Mouse (Mus musculus) cortical plate, adult 2 months (tissue): ENCODE data around the gene Rps15a. TPM values are rescaled to one million over a fixed set of nuclear protein-coding genes. Genes with fewer than 3 reads are reported as not detected.
A peak's percentile ranks its signal among the peaks of the same experiment; 100 is the strongest.

Experiments used
- H3K27ac ChIP-seq: fragments of 200-500 bp; 2 replicates; pipeline ENCODE4 v1.5.1; 2012; ENCODE audit warnings: low read length, control low read depth, inconsistent platforms; ENCODE audit not compliant: insufficient read depth
- H3K4me1 ChIP-seq: fragments of 200-500 bp; 2 replicates; pipeline ENCODE4 v1.6.1; 2011; ENCODE audit warnings: low read length; ENCODE audit not compliant: control insufficient read depth, insufficient read depth
- H3K4me3 ChIP-seq: fragments of 200-500 bp; 2 replicates; pipeline ENCODE4 v1.5.1; 2011; ENCODE audit warnings: mild to moderate bottlenecking, low read length, control low read depth; ENCODE audit not compliant: insufficient read depth
- CTCF ChIP-seq: fragments of 200-500 bp; IDR thresholded peaks from 2 replicates; pipeline ENCODE4 v1.5.1; 2011; ENCODE audit warnings: mild to moderate bottlenecking, control low read depth, low read length; ENCODE audit not compliant: insufficient read depth; ENCODE audit errors: extremely low read depth
- POLR2A ChIP-seq: fragments of 200-500 bp; IDR thresholded peaks from 2 replicates; pipeline ENCODE4 v1.6.1; 2011; ENCODE audit warnings: mild to moderate bottlenecking, low read length, control low read depth; ENCODE audit not compliant: insufficient read depth; ENCODE audit errors: extremely low read depth
- polyA plus RNA-seq: library from polyadenylated mRNA; depleted of rRNA; stranded (reverse); fragments of >200 nt; gene quantifications from 2 replicates; pipeline ENCODE4 v1.2.3, GENCODE M21; 2012; rRNA removed

Rps15a gene
- polyA plus RNA-seq: 1,243 and 1,296 TPM in 2 replicates

DNA sequence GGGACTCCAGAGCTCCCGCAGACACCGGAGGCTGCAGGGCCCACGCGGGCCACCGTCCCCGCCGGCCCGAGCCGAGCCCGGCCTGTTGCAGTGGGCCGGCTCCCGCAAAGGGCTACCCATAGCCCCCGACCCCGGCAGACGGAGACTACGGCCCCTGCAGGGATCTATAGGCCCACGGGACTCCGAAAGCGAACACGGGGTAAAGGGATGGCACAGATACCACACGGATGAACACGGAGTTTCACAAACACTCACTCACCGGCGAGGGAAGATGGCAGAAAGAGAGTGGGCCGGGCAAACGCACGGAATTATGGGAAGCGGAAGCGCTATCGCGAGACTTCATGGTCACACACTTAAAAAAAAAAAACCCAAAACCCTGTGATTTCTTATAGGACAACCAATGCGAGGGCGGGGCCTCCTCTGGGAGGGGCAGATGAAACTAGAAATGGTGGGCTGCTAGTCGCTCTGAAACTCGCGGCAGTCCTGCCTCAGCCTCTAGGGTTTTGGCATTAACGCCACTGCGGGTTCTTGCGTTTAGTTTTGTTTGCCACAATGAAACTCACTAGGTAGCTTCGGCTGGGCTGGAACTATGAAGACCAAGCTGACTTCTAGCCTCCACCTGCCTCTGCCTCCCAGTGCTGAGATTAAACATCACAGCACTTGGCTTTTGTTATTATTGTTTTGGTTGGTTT lies at the start of gene Rps15a:
Rps15a (minus strand) TSS at position 312 of the 692 bp plus-strand sequence.
- Histone ChIP-seq H3K4me1 (peaks cover 8% of the 10 kb centered on the region; the same call in 1 of the 2 replicates), H3K27ac (peak within 1 kb of the TSS; percentile 31; the same call in 1 of the 2 replicates), H3K4me3 (peak within 1 kb of the TSS; percentile 73)
- TF ChIP-seq CTCF: no peak
- peak; percentile 96 for TF ChIP-seq POLR2A

GRCm38 (mm10) chr7:118163006-118163405 lies 47.0 kb upstream of the Rps15a start:
- no peak overlapping the region for H3K27ac ChIP-seq
- H3K4me1 ChIP-seq: peaks cover 2% of the 10 kb centered on the region; the same call in 1 of the 2 replicates
- TF ChIP-seq POLR2A (no peak), CTCF (no peak)
- no peak overlapping the region for H3K4me3 ChIP-seq

- Histone ChIP-seq H3K4me1 (peaks cover 2% of the 10 kb centered on the region; the same call in 1 of the 2 replicates), H3K27ac (no peak overlapping the region), H3K4me3 (no peak overlapping the region)
- TF ChIP-seq CTCF (no peak), POLR2A (no peak)
These were observed 44.1 kb upstream of the Rps15a start for GRCm38 (mm10) chr7:118160121-118160520.

DNA sequence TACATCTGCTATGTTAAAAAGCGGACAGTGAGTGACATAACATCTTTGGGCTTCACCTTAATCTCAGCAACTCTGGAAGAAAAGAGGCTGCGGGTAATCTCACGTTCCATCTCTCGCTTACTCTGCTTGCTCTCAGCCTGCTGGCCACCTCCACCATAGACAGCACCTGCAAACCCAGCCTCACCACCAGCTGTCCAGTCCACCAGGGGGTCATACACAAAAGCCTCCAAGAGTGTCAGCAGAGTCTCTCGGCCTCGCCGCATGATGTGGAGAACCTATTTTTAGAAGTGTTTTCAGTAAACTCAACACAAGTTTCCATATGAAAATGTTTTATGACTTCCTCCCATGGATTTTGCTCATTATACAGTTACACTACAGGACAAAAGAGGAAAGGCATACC lies 40.5 kb upstream of the Rps15a start:
- TF ChIP-seq POLR2A: no peak
- TF ChIP-seq CTCF: no peak
- no peak overlapping the region for H3K4me3 ChIP-seq
- no peak overlapping the region for H3K27ac ChIP-seq
- peaks cover 2% of the 10 kb centered on the region; the same call in 1 of the 2 replicates for H3K4me1 ChIP-seq

- Histone ChIP-seq H3K27ac (no peak overlapping the region), H3K4me1 (no peaks in the 10 kb centered on the region; the same call in 1 of the 2 replicates), H3K4me3 (no peak overlapping the region)
- no peak for TF ChIP-seq CTCF
- no peak for TF ChIP-seq POLR2A
These were observed 38.2 kb upstream of the Rps15a start for GRCm38 (mm10) chr7:118154150-118154549.

- Histone ChIP-seq H3K4me3 (no peak overlapping the region), H3K4me1 (no peaks in the 10 kb centered on the region), H3K27ac (no peak overlapping the region)
- TF ChIP-seq CTCF: no peak
- TF ChIP-seq POLR2A: no peak
These were observed 27.6 kb upstream of the Rps15a start for GRCm38 (mm10) chr7:118143602-118144001.

- no peak for TF ChIP-seq POLR2A
- no peak for TF ChIP-seq CTCF
- Histone ChIP-seq H3K27ac (no peak overlapping the region), H3K4me3 (no peak overlapping the region), H3K4me1 (no peaks in the 10 kb centered on the region)
These were observed 27.1 kb upstream of the Rps15a start for GRCm38 (mm10) chr7:118143123-118143522.

DNA sequence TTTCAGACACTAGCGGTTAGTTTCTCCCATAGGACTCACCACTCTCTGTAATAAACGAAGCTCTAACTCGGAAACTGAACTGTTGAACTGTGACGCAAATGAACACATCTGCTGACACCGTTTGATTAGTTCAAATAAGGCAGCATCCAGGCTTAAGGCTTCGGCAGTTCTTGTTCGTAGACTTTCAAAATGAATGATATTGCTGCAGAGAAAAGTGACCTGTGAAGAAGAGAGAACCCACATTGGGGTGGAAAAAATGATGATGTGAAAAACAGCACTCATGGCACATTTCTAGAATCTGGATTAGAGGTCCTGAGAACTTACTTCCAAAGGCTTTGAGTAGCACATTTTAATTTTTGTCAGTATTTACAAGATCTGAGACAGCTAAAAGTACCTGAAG lies 25.3 kb upstream of the Rps15a start:
- Histone ChIP-seq H3K4me3 (no peak overlapping the region), H3K4me1 (no peaks in the 10 kb centered on the region), H3K27ac (no peak overlapping the region)
- TF ChIP-seq CTCF (no peak), POLR2A (no peak)

- no peak for TF ChIP-seq CTCF
- no peak for TF ChIP-seq POLR2A
- Histone ChIP-seq H3K4me1 (no peaks in the 10 kb centered on the region), H3K4me3 (no peak overlapping the region), H3K27ac (no peak overlapping the region)
These were observed 19.1 kb upstream of the Rps15a start for GRCm38 (mm10) chr7:118135128-118135527.

DNA sequence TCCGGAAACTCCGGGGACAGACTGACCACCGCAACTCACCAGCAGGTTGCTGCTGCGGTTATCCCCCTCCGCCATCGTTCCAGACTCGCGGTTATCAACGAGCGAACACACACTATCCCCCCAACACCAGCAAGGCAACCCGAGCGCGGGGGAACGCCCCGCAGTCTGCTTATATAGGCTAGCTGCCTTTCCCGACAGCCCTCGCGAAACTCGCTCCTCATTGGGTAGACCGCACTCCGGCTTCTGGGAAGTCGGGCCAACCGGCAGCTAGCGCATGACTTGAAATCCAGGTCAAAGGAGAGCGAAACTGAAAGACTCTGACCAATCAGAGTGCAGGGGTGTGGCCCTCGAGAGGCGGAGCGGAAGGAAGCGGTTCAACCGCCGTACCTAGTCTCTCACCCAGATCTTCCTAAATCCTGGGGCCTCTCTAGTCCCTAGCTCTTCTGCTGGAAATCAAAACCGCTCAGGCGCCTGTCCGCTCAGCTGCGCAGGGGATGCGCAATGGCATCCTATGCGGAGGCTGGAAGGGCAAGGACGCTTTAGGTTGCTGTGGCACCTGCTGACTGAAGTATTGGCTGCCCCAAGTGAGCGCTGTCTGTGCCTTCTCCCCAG lies 13.5 kb upstream of the Rps15a start, which contains the start of gene Arl6ip1:
Arl6ip1 (minus strand) TSS at position 233 of the 612 bp plus-strand sequence.
- peak within 1 kb of the TSS; percentile 59 for H3K4me3 ChIP-seq
- H3K4me1 ChIP-seq: 0 out of 2 replicates have a peak, but pooled peaks cover 2% of the 10 kb centered on the region
- TF ChIP-seq POLR2A: peak; percentile 99
- TF ChIP-seq CTCF: no peak
- H3K27ac ChIP-seq: peak within 1 kb of the TSS; percentile 20
